ENCODE assay signal across 9 mouse cellular contexts in the genomic region with DNA sequence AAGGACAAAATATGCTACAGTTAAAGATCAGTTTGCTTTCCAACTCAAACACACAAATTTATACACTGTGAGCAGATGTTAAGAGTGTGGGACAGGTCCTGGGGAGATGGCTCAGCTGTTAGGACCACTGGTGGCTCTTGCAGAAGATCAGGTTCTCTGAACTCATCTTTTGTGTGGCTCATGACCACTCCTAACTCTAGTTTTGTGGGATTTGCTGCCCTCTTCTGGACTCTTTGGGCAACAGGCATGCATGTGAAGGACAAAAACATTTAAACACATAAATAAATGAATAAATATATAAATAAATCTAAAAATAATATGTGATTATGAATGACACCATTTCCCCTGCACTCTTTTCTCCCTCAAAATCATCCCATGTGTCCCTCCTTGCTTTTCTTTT. TPM values are rescaled to one million over a fixed set of nuclear protein-coding genes. Genes with fewer than 3 reads are reported as not detected.
DNase-seq lines count a peak whose midpoint lies in the region; ATAC-seq and TF ChIP-seq lines count a peak whose summit lies in the region.
"Had no signal": no experiment of that assay in that cellular context is flagged by ENCODE, and none has a peak within 500 bp of the region (broad histone marks: within the 10 kb centered on the region; RNA-seq: fewer than 3 reads in every experiment).

No protein-coding gene starts in this region.

- no peak overlapping the region for H3K4me2 ChIP-seq in neural tube, embryonic 15.5 days

- no peak overlapping the region for H3K4me3 ChIP-seq in gastrocnemius, adult 2 months
- no peak overlapping the region for H3K4me3 ChIP-seq in neural tube, embryonic 15.5 days (replicated peaks)

- no peaks in the 10 kb centered on the region for H3K9me3 ChIP-seq in neural tube, embryonic 15.5 days (replicated peaks)

- H3K9ac ChIP-seq in neural tube, embryonic 15.5 days (replicated peaks), result no peak overlapping the region

- ATAC-seq in neural tube, embryonic 15.5 days (ENCODE audit: low FRiP score), result no peak; the same call in 1 of the 2 replicates

- no peaks in the 10 kb centered on the region for H3K4me1 ChIP-seq in neural tube, embryonic 15.5 days

- DNase-seq in gastrocnemius, adult 2 months, result no peak
- no peak for DNase-seq in gastrocnemius, adult 18-20 months (ENCODE audit: low spot score)
- DNase-seq in neural tube, embryonic 10.5 days (ENCODE audit: extremely low spot score, low spot score), result peak; percentile 13
- DNase-seq in c-Kit-positive CD71-positive TER-119-positive erythroid progenitor cells, embryonic 14.5 days (ENCODE audit: low spot score), result peak; percentile 30
- DNase-seq in left cerebral cortex, postnatal 4 days, result peak; percentile 20
- DNase-seq in spleen, postnatal 36 days (ENCODE audit: low spot score in 2 of 2), result no peak
- DNase-seq in cerebellum, postnatal 36 days, result no peak

- TF ChIP-seq CTCF in gastrocnemius, adult 2 months (IDR thresholded peaks at IDR 0.05), result peak; percentile 49

- H3K27me3 ChIP-seq in neural tube, embryonic 15.5 days (replicated peaks), result no peaks in the 10 kb centered on the region

- no peak overlapping the region for H3K27ac ChIP-seq in gastrocnemius, adult 2 months
- no peak overlapping the region for H3K27ac ChIP-seq in neural tube, embryonic 15.5 days (replicated peaks)

- no peaks in the 10 kb centered on the region for H3K36me3 ChIP-seq in neural tube, embryonic 15.5 days

- intact Hi-C loops in gastrocnemius, adult 2 months (cut with DNase I), result loop anchor here (2.0 kb wide), 1 partner anchor 66 kb away; no protein-coding TSS in a partner anchor
- intact Hi-C loops in left cerebral cortex, postnatal 4 days (cut with DNase I), result no loop called here

RNA-seq across cellular contexts. Expression of a gene that starts 5.9 kb away (rescaled TPM):
- total RNA-seq in gastrocnemius, adult 2 months (2021), result 1 to 10 TPM; 2.1 to 3.5 TPM
- total RNA-seq in gastrocnemius, adult 18-20 months (2021), result 1 to 10 TPM; 2.4 to 2.8 TPM
- 5.3 and 5.7 TPM in 2 replicates for polyA plus RNA-seq in neural tube, embryonic 15.5 days (2015; fragmentation: Nextera tagmentation; extraction: Ambion mirVana)
- 1 to 10 TPM; 5.6 to 5.7 TPM for total RNA-seq in left cerebral cortex, postnatal 4 days (2021)

RNA-seq across cellular contexts. Expression of a gene that starts 34.1 kb away (rescaled TPM):
- total RNA-seq in gastrocnemius, adult 2 months (2021), result not detected
- under 1 TPM in 1 of 2 experiments, not detected in 1; 0.09 TPM for total RNA-seq in gastrocnemius, adult 18-20 months (2021)
- polyA plus RNA-seq in neural tube, embryonic 15.5 days (2015; fragmentation: Nextera tagmentation; extraction: Ambion mirVana), result 47.6 and 52.0 TPM in 2 replicates
- 10 to 100 TPM; 35.4 to 37.0 TPM for total RNA-seq in left cerebral cortex, postnatal 4 days (2021)
- total RNA-seq: heart, postnatal 36 days had no signal

Comparison
In these comparisons a context has a peak if more than half of its experiments do, and no peak if none do; other contexts are left out.
1. DNase-seq: peak in neural tube, embryonic 10.5 days (single experiment), c-Kit-positive CD71-positive TER-119-positive erythroid progenitor cells, embryonic 14.5 days (single experiment) and left cerebral cortex, postnatal 4 days (single experiment); none in gastrocnemius, adult 2 months (single experiment), gastrocnemius, adult 18-20 months (single experiment), spleen, postnatal 36 days (0 of 2) and cerebellum, postnatal 36 days (0 of 2).
2. RNA of a gene that starts 34.1 kb away (total RNA-seq): 35.4 to 37.0 TPM in left cerebral cortex, postnatal 4 days; 0.09 TPM in gastrocnemius, adult 18-20 months and not detected in gastrocnemius, adult 2 months; every median in the first group is over 10 times any median in the second.